Mouse (Mus musculus): ENCODE data around the gene Efnb2. TPM values are rescaled to one million over a fixed set of nuclear protein-coding genes. Genes with fewer than 3 reads are reported as not detected.

Gene Efnb2
- polyA plus RNA-seq (2014; fragmentation: Nextera tagmentation; extraction: Ambion mirVana) = 21.9 and 23.8 TPM in 2 replicates

- peak within 1 kb of the TSS; percentile 92 for H3K9ac ChIP-seq
- peaks cover 4% of the 10 kb centered on the region for H3K36me3 ChIP-seq (replicated peaks; ENCODE audit: control insufficient read depth, insufficient read depth)
- H3K27me3 ChIP-seq (ENCODE audit: control insufficient read depth, insufficient read depth, low read length) = no peaks in the 10 kb centered on the region
- peak within 1 kb of the TSS; percentile 90 for H3K27ac ChIP-seq
- H3K4me1 ChIP-seq (replicated peaks; ENCODE audit: control insufficient read depth, insufficient read depth, low read length) = peaks cover 14% of the 10 kb centered on the region
- DNase-seq (ENCODE audit: low spot score) = peak; percentile 95
- peak within 1 kb of the TSS; percentile 85 for H3K4me3 ChIP-seq (replicated peaks; ENCODE audit: low read length)
- peak within 1 kb of the TSS; percentile 86 for H3K4me2 ChIP-seq (replicated peaks)
- peak; percentile 95 for ATAC-seq (ENCODE audit: low FRiP score)
- no peaks in the 10 kb centered on the region for H3K9me3 ChIP-seq (ENCODE audit: control insufficient read depth, low read length)
- under 1% methylated on average over 68 of the region's 70 CpGs for WGBS
These were observed at the start of gene Efnb2 for GRCm38 (mm10) chr8:8661103-8661758. Efnb2 (minus strand) TSS chr8:8661242.

DNA sequence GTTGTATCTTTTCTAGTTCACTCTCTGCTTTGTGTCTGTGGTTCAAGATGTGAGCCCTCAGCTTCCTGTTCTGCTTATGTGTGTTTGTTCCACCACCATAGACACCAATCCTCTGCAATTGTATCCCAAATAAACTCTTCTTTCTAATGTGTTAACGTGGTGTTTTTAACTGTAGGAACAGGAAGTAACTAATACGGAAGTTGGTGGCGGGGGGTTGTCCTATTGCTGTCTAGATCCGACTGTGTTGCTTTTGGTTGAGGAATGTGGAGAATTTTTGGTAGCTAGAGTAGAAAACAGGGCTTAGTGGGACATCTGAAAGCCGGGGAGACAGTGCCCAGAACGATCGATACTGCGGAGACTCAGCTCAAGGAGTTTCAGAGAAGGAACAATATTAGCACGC lies 43.8 kb upstream of the Efnb2 start:
- Histone ChIP-seq H3K9me3 (ENCODE audit: control insufficient read depth, low read length) (no peaks in the 10 kb centered on the region), H3K27me3 (ENCODE audit: control insufficient read depth, insufficient read depth, low read length) (no peaks in the 10 kb centered on the region), H3K27ac (no peak overlapping the region), H3K4me2 (replicated peaks) (no peak overlapping the region), H3K4me3 (replicated peaks; ENCODE audit: low read length) (no peak overlapping the region), H3K36me3 (replicated peaks; ENCODE audit: control insufficient read depth, insufficient read depth) (no peaks in the 10 kb centered on the region), H3K4me1 (replicated peaks; ENCODE audit: control insufficient read depth, insufficient read depth, low read length) (no peaks in the 10 kb centered on the region), H3K9ac (no peak overlapping the region)
- WGBS = 80% methylated on average over 9 of the region's 9 CpGs
- no peak for DNase-seq (ENCODE audit: low spot score)
- no peak for ATAC-seq (ENCODE audit: low FRiP score)

DNA sequence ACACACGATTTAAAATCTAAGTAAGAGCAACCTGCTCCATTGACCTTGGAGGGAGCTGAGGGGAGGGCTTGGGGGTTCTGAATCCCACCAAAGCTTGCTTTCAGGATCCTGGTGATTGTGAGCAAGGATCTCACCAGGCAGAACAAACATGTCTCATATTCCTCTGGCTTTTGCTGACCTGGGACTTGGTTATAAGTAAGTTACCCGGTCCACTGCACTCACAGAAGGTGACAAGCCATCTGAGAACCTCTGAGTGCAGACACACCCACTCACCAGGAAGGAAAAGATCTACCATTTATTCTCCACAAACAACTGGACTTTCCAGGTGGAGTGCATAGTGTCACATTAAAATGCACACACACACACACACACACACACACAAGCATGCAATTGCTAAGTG lies 42.6 kb upstream of the Efnb2 start:
- H3K4me1 ChIP-seq (replicated peaks; ENCODE audit: control insufficient read depth, insufficient read depth, low read length) = no peaks in the 10 kb centered on the region
- 91% methylated on average over 2 of the region's 2 CpGs for WGBS
- H3K4me3 ChIP-seq (replicated peaks; ENCODE audit: low read length) = no peak overlapping the region
- H3K4me2 ChIP-seq (replicated peaks) = no peak overlapping the region
- H3K36me3 ChIP-seq (replicated peaks; ENCODE audit: control insufficient read depth, insufficient read depth) = no peaks in the 10 kb centered on the region
- H3K9me3 ChIP-seq (ENCODE audit: control insufficient read depth, low read length) = no peaks in the 10 kb centered on the region
- no peak for DNase-seq (ENCODE audit: low spot score)
- ATAC-seq (ENCODE audit: low FRiP score) = no peak
- H3K9ac ChIP-seq = no peak overlapping the region
- no peaks in the 10 kb centered on the region for H3K27me3 ChIP-seq (ENCODE audit: control insufficient read depth, insufficient read depth, low read length)
- H3K27ac ChIP-seq = no peak overlapping the region

GRCm38 (mm10) chr8:8700821-8701220 lies 39.8 kb upstream of the Efnb2 start:
- Histone ChIP-seq H3K27ac (no peak overlapping the region), H3K9ac (no peak overlapping the region), H3K36me3 (replicated peaks; ENCODE audit: control insufficient read depth, insufficient read depth) (no peaks in the 10 kb centered on the region), H3K9me3 (ENCODE audit: control insufficient read depth, low read length) (no peaks in the 10 kb centered on the region), H3K4me3 (replicated peaks; ENCODE audit: low read length) (no peak overlapping the region), H3K4me2 (replicated peaks) (no peak overlapping the region), H3K27me3 (ENCODE audit: control insufficient read depth, insufficient read depth, low read length) (no peaks in the 10 kb centered on the region), H3K4me1 (replicated peaks; ENCODE audit: control insufficient read depth, insufficient read depth, low read length) (no peaks in the 10 kb centered on the region)
- ATAC-seq (ENCODE audit: low FRiP score) (no peak), DNase-seq (ENCODE audit: low spot score) (no peak)
- WGBS = 93% methylated on average over 10 of the region's 10 CpGs

DNA sequence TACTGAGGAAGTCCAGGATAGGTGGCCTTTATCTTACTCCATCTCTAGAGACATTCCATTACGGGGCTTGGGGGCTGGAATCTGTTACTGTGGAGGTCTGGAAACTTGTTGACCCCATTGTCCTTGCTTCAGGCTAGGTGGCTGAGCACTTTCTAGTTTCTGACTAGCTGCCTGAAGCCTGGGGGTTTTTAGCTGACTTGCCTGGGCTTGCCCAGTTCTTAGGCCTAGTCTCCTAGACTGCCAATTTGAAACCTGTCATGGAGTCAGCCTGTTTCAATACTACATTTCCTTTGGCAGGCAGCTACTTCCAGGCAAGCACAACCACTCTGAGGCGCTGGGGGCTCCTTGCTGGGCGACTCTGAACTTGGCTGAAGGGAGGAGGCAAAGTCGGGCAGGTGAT lies 39.2 kb upstream of the Efnb2 start:
- Histone ChIP-seq H3K27me3 (ENCODE audit: control insufficient read depth, insufficient read depth, low read length) (no peaks in the 10 kb centered on the region), H3K4me1 (replicated peaks; ENCODE audit: control insufficient read depth, insufficient read depth, low read length) (no peaks in the 10 kb centered on the region), H3K36me3 (replicated peaks; ENCODE audit: control insufficient read depth, insufficient read depth) (no peaks in the 10 kb centered on the region), H3K4me2 (replicated peaks) (no peak overlapping the region), H3K27ac (no peak overlapping the region), H3K9ac (no peak overlapping the region), H3K4me3 (replicated peaks; ENCODE audit: low read length) (no peak overlapping the region), H3K9me3 (ENCODE audit: control insufficient read depth, low read length) (no peaks in the 10 kb centered on the region)
- 84% methylated on average over 4 of the region's 4 CpGs for WGBS
- no peak for ATAC-seq (ENCODE audit: low FRiP score)
- DNase-seq (ENCODE audit: low spot score) = no peak

DNA sequence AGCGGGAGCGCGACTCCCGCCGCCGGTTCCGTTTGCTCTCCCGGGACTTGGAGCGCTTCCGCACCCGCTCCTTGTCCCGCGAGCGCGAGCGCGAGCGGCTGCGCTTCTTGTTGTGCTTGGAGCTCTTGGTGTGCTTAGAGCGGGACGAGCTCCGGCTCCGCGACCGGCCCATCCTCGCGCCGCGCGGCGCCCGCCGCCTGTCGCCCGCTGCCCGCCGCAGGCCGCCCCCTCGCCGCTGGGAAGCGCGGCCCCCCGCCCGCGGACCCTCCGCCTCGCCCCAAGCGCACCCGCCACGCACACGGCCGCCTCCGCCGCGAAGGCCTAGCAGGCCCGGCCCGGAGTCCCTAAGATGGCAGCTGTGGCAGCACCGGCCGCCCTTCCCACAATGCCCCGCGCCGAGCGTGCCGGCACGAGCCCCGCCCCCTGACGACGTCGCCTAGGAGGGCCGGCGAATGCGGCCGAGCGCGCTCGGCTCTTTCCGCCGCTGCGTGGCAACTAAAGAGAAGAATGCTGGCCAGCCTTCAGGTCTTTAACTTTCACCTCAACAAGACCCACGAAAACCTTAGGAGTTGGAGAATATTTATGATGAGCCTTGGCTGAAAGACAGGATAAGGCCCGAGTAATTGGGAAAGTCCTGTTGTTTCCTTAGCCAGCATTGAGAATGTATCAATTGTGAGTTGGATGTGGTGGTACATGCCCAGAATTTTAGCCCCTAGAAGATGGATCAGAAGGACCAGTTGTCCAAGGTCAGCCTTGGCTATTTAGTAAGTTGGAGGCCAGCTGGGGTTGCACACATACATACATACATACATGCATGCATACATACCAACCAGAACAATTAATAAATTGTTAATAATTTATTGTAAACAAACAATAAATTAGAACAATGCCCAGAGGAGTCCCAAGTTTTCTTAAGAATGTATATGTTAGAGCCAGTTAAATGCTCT lies 29.4 kb upstream of the Efnb2 start, which contains the start of gene Arglu1:
Gene Arglu1 (minus strand): TSS at position 376 of the 947 bp plus-strand sequence.
- Histone ChIP-seq H3K27ac (peak within 1 kb of the TSS; percentile 96), H3K27me3 (ENCODE audit: control insufficient read depth, insufficient read depth, low read length) (no peaks in the 10 kb centered on the region), H3K9ac (peak within 1 kb of the TSS; percentile 93), H3K4me2 (replicated peaks) (peak within 1 kb of the TSS; percentile 90), H3K36me3 (replicated peaks; ENCODE audit: control insufficient read depth, insufficient read depth) (no peaks in the 10 kb centered on the region), H3K4me1 (replicated peaks; ENCODE audit: control insufficient read depth, insufficient read depth, low read length) (peaks cover 37% of the 10 kb centered on the region), H3K4me3 (replicated peaks; ENCODE audit: low read length) (peak within 1 kb of the TSS; percentile 66), H3K9me3 (ENCODE audit: control insufficient read depth, low read length) (no peaks in the 10 kb centered on the region)
- under 1% methylated on average over 69 of the region's 81 CpGs for WGBS
- peak; percentile 95 for ATAC-seq (ENCODE audit: low FRiP score)
- peak; percentile 99 for DNase-seq (ENCODE audit: low spot score)

- Histone ChIP-seq H3K27ac (peak overlapping the region; percentile 96), H3K4me3 (replicated peaks; ENCODE audit: low read length) (peak overlapping the region; percentile 66), H3K27me3 (ENCODE audit: control insufficient read depth, insufficient read depth, low read length) (no peaks in the 10 kb centered on the region), H3K36me3 (replicated peaks; ENCODE audit: control insufficient read depth, insufficient read depth) (no peaks in the 10 kb centered on the region), H3K4me2 (replicated peaks) (peak overlapping the region; percentile 90), H3K4me1 (replicated peaks; ENCODE audit: control insufficient read depth, insufficient read depth, low read length) (peaks cover 40% of the 10 kb centered on the region), H3K9ac (peak overlapping the region; percentile 93), H3K9me3 (ENCODE audit: control insufficient read depth, low read length) (no peaks in the 10 kb centered on the region)
- 2% methylated on average over 64 of the region's 68 CpGs for WGBS
- peak; percentile 67 for DNase-seq (ENCODE audit: low spot score)
- ATAC-seq (ENCODE audit: low FRiP score) = peak; percentile 75
These were observed 28.6 kb upstream of the Efnb2 start for GRCm38 (mm10) chr8:8689454-8690145.

GRCm38 (mm10) chr8:8688823-8689453 lies 27.9 kb upstream of the Efnb2 start:
- H3K27me3 ChIP-seq (ENCODE audit: control insufficient read depth, insufficient read depth, low read length) = no peaks in the 10 kb centered on the region
- H3K9me3 ChIP-seq (ENCODE audit: control insufficient read depth, low read length) = no peaks in the 10 kb centered on the region
- no peak overlapping the region for H3K27ac ChIP-seq
- no peaks in the 10 kb centered on the region for H3K36me3 ChIP-seq (replicated peaks; ENCODE audit: control insufficient read depth, insufficient read depth)
- 7% methylated on average over 9 of the region's 9 CpGs for WGBS
- H3K4me2 ChIP-seq (replicated peaks) = peak overlapping the region; percentile 90
- ATAC-seq (ENCODE audit: low FRiP score) (no peak), DNase-seq (ENCODE audit: low spot score) (no peak)
- H3K9ac ChIP-seq = peak overlapping the region; percentile 93
- peaks cover 40% of the 10 kb centered on the region for H3K4me1 ChIP-seq (replicated peaks; ENCODE audit: control insufficient read depth, insufficient read depth, low read length)
- H3K4me3 ChIP-seq (replicated peaks; ENCODE audit: low read length) = peak overlapping the region; percentile 66
